Mouse (Mus musculus) hindbrain, embryonic 16.5 days (tissue): ENCODE measurements around the gene Adad2. TPM values are rescaled to one million over a fixed set of nuclear protein-coding genes. Genes with fewer than 3 reads are reported as not detected.

ENCODE experiments used
- ATAC-seq: fragments of 200-750 bp; cut with Nextera tagmentation; 2 replicates; pipeline ENCODE4 v1.8.0; 2017; ENCODE audit warnings: moderate TSS enrichment, moderate library complexity
- H3K27ac ChIP-seq: fragments of 300-500 bp; sonication (generic); 2 replicates; pipeline ENCODE4 v1.5.1; 2014; ENCODE audit warnings: low read depth, mild to moderate bottlenecking, control low read depth, low read length, moderate library complexity
- H3K27me3 ChIP-seq: fragments of 300-500 bp; sonication (generic); replicated peaks from 2 replicates; pipeline ENCODE4 v1.6.1; 2014; ENCODE audit warnings: low read length; ENCODE audit not compliant: control insufficient read depth, insufficient read depth
- H3K36me3 ChIP-seq: fragments of 300-500 bp; sonication (generic); 2 replicates; pipeline ENCODE4 v1.6.1; 2014; ENCODE audit warnings: mild to moderate bottlenecking, low read length, moderate library complexity, mixed read lengths; ENCODE audit not compliant: control insufficient read depth, insufficient read depth
- H3K4me1 ChIP-seq: fragments of 300-500 bp; sonication (generic); 2 replicates; pipeline ENCODE4 v1.6.1; 2014; ENCODE audit warnings: low read depth, low read length; ENCODE audit not compliant: control insufficient read depth, insufficient read depth
- H3K4me2 ChIP-seq: fragments of 300-500 bp; sonication (generic); 2 replicates; pipeline ENCODE4 v1.6.1; 2014; ENCODE audit warnings: mild to moderate bottlenecking, low read length, control low read depth, moderate library complexity
- H3K4me3 ChIP-seq: fragments of 300-500 bp; sonication (generic); 2 replicates; pipeline ENCODE4 v1.5.1; 2014; ENCODE audit warnings: mild to moderate bottlenecking, low read length, control low read depth, moderate library complexity
- H3K9ac ChIP-seq: fragments of 300-500 bp; sonication (generic); 2 replicates; pipeline ENCODE4 v1.6.1; 2014; ENCODE audit warnings: low read depth, mild to moderate bottlenecking, control low read depth, low read length, moderate library complexity
- H3K9me3 ChIP-seq: fragments of 300-500 bp; sonication (generic); 2 replicates; pipeline ENCODE4 v1.6.1; 2014; ENCODE audit warnings: mild to moderate bottlenecking, low read length, moderate library complexity; ENCODE audit not compliant: control insufficient read depth
- WGBS: fragments of 180-500 bp; shearing (Covaris S2); extraction: QIAGEN DNeasy Blood & Tissue Kit; methylation state at CpG from one replicate; pipeline ENCODE4 v1.1.7; 2014; 5-methylcytosine and 5-hydroxymethylcytosine counted together
- polyA plus RNA-seq: library from polyadenylated mRNA; unstranded; fragments of >200 nt; fragmentation: Nextera tagmentation; extraction: Ambion mirVana; gene quantifications from 2 replicates; pipeline ENCODE4 v1.2.1, GENCODE M21; 2015

Gene Adad2
- polyA plus RNA-seq, 1 experiment from 2014 or later, result 0.23 TPM

- H3K36me3 ChIP-seq, result peaks cover 17% of the 10 kb centered on the region
- H3K9ac ChIP-seq, result peak overlapping the region; percentile 87
- WGBS, result 38% methylated on average over 12 of the region's 12 CpGs
- no peaks in the 10 kb centered on the region for H3K27me3 ChIP-seq
- ATAC-seq, result peak; percentile 25; the same call in 1 of the 2 replicates
- H3K4me1 ChIP-seq, result peaks cover 13% of the 10 kb centered on the region
- no peaks in the 10 kb centered on the region for H3K9me3 ChIP-seq
- peak overlapping the region; percentile 88 for H3K4me2 ChIP-seq
- H3K27ac ChIP-seq, result peak overlapping the region; percentile 51; the same call in 1 of the 2 replicates
- peak overlapping the region; percentile 90 for H3K4me3 ChIP-seq
Observed at GRCm38 (mm10) chr8:119604398-119604803, 8.1 kb upstream of the Adad2 start.

- H3K4me1 ChIP-seq, result peaks cover 13% of the 10 kb centered on the region
- H3K9me3 ChIP-seq, result no peaks in the 10 kb centered on the region
- H3K9ac ChIP-seq, result peak within 1 kb of the TSS; percentile 87
- ATAC-seq, result peak; percentile 86
- H3K27ac ChIP-seq, result peak within 1 kb of the TSS; percentile 51; the same call in 1 of the 2 replicates
- H3K36me3 ChIP-seq, result peaks cover 16% of the 10 kb centered on the region
- peak within 1 kb of the TSS; percentile 90 for H3K4me3 ChIP-seq
- H3K27me3 ChIP-seq, result no peaks in the 10 kb centered on the region
- under 1% methylated on average over 23 of the region's 23 CpGs for WGBS
- peak within 1 kb of the TSS; percentile 88 for H3K4me2 ChIP-seq
Observed at GRCm38 (mm10) chr8:119604996-119605395, 7.6 kb upstream of the Adad2 start, which contains the start of gene Taf1c. Gene Taf1c (minus strand): TSS chr8:119605222.

GRCm38 (mm10) chr8:119606224-119606623 is 6.3 kb upstream of the Adad2 start:
- H3K4me3 ChIP-seq, result no peak overlapping the region
- H3K9me3 ChIP-seq, result no peaks in the 10 kb centered on the region
- no peaks in the 10 kb centered on the region for H3K27me3 ChIP-seq
- no peak overlapping the region for H3K27ac ChIP-seq
- H3K4me2 ChIP-seq, result no peak overlapping the region
- peaks cover 8% of the 10 kb centered on the region; the same call in 1 of the 2 replicates for H3K36me3 ChIP-seq
- no peak for ATAC-seq
- peaks cover 13% of the 10 kb centered on the region for H3K4me1 ChIP-seq
- WGBS, result 97% methylated on average over 2 of the region's 2 CpGs
- H3K9ac ChIP-seq, result no peak overlapping the region

- WGBS, result 66% methylated on average over 9 of the region's 14 CpGs
- Histone ChIP-seq H3K9ac (no peak overlapping the region), H3K27ac (no peak overlapping the region), H3K9me3 (no peaks in the 10 kb centered on the region), H3K4me1 (no peaks in the 10 kb centered on the region), H3K4me2 (no peak overlapping the region), H3K27me3 (no peaks in the 10 kb centered on the region), H3K36me3 (no peaks in the 10 kb centered on the region), H3K4me3 (no peak overlapping the region)
- ATAC-seq, result no peak
Observed at GRCm38 (mm10) chr8:119615096-119615495, 2.5 kb downstream of the Adad2 start.

- H3K4me1 ChIP-seq, result no peaks in the 10 kb centered on the region
- no peaks in the 10 kb centered on the region for H3K36me3 ChIP-seq
- no peak for ATAC-seq
- H3K9ac ChIP-seq, result no peak overlapping the region
- H3K27ac ChIP-seq, result no peak overlapping the region
- 66% methylated on average over 6 of the region's 7 CpGs for WGBS
- H3K4me2 ChIP-seq, result no peak overlapping the region
- H3K4me3 ChIP-seq, result no peak overlapping the region
- H3K27me3 ChIP-seq, result no peaks in the 10 kb centered on the region
- no peaks in the 10 kb centered on the region for H3K9me3 ChIP-seq
Observed at GRCm38 (mm10) chr8:119616358-119616757, 3.8 kb downstream of the Adad2 start.

- Histone ChIP-seq H3K27ac (no peak overlapping the region), H3K4me3 (no peak overlapping the region), H3K4me2 (no peak overlapping the region), H3K4me1 (no peaks in the 10 kb centered on the region), H3K9me3 (no peaks in the 10 kb centered on the region), H3K9ac (no peak overlapping the region), H3K36me3 (no peaks in the 10 kb centered on the region), H3K27me3 (no peaks in the 10 kb centered on the region)
- no peak for ATAC-seq
- 89% methylated on average over 4 of the region's 4 CpGs for WGBS
Observed at GRCm38 (mm10) chr8:119616811-119617210, 4.3 kb downstream of the Adad2 start.

GRCm38 (mm10) chr8:119617586-119617985 is 5.0 kb downstream of the Adad2 start:
- Histone ChIP-seq H3K4me2 (no peak overlapping the region), H3K9ac (no peak overlapping the region), H3K36me3 (no peaks in the 10 kb centered on the region), H3K27me3 (no peaks in the 10 kb centered on the region), H3K9me3 (no peaks in the 10 kb centered on the region), H3K4me1 (no peaks in the 10 kb centered on the region), H3K4me3 (no peak overlapping the region), H3K27ac (no peak overlapping the region)
- no peak for ATAC-seq
- 93% methylated on average over 5 of the region's 5 CpGs for WGBS

- no peak overlapping the region for H3K4me3 ChIP-seq
- no peak overlapping the region for H3K9ac ChIP-seq
- ATAC-seq, result no peak
- no peak overlapping the region for H3K27ac ChIP-seq
- 74% methylated on average over 5 of the region's 5 CpGs for WGBS
- H3K4me2 ChIP-seq, result no peak overlapping the region
- no peaks in the 10 kb centered on the region for H3K9me3 ChIP-seq
- H3K4me1 ChIP-seq, result no peaks in the 10 kb centered on the region
- H3K36me3 ChIP-seq, result no peaks in the 10 kb centered on the region
- no peaks in the 10 kb centered on the region for H3K27me3 ChIP-seq
Observed at GRCm38 (mm10) chr8:119618887-119619286, 6.3 kb downstream of the Adad2 start.

- 67% methylated on average over 6 of the region's 6 CpGs for WGBS
- H3K36me3 ChIP-seq, result no peaks in the 10 kb centered on the region
Observed at GRCm38 (mm10) chr8:119620116-119620840, 7.7 kb downstream of the Adad2 start.

More at GRCm38 (mm10) chr8:119620116-119620840, 7.7 kb downstream of the Adad2 start:
- H3K4me2 ChIP-seq, result no peak overlapping the region
- H3K4me1 ChIP-seq, result no peaks in the 10 kb centered on the region
- no peak overlapping the region for H3K27ac ChIP-seq
- no peaks in the 10 kb centered on the region for H3K27me3 ChIP-seq
- H3K9ac ChIP-seq, result no peak overlapping the region
- ATAC-seq, result no peak
- H3K9me3 ChIP-seq, result no peaks in the 10 kb centered on the region
- no peak overlapping the region for H3K4me3 ChIP-seq
